In the genomic region with DNA sequence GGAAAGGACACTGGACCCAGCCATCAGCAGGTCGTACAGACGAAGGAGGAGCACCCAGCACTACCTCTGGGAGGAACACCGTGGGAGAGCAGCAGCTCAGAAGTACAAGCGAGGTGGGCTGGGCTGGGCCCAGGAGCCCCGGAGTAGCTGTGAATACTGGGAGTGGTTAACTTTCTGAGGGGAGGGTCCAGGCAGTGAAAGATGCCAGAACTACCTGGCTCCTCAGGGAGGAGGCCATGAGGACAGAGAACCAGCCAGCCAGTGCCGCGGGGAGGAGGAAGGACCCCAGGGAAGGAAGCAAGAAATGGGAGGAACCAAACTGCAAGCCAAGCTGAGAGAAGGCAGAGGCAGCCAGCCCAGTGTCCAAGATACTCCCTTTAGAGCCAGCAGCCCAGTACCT, we compare ENCODE assay signal across 24 mouse cellular contexts. TPM values are rescaled to one million over a fixed set of nuclear protein-coding genes. Genes with fewer than 3 reads are reported as not detected.
"Had no signal": no experiment of that assay in that cellular context is flagged by ENCODE, and none has a peak within 500 bp of the region (broad histone marks: within the 10 kb centered on the region; RNA-seq: fewer than 3 reads in every experiment).

No protein-coding gene starts in this region.

- H3K4me2 ChIP-seq: intestine, embryonic 15.5 days; limb, embryonic 12.5 days; limb, embryonic 15.5 days; midbrain, embryonic 12.5 days; midbrain, embryonic 15.5 days; neural tube, embryonic 12.5 days; neural tube, embryonic 15.5 days had no signal

- H3K4me3 ChIP-seq: intestine, embryonic 15.5 days; layer of hippocampus, adult 2 months; limb, embryonic 12.5 days; limb, embryonic 15.5 days; midbrain, embryonic 12.5 days; midbrain, embryonic 15.5 days; neural tube, embryonic 12.5 days; neural tube, embryonic 15.5 days had no signal

- H3K9me3 ChIP-seq: intestine, embryonic 15.5 days; limb, embryonic 12.5 days; limb, embryonic 15.5 days; midbrain, embryonic 12.5 days; midbrain, embryonic 15.5 days; neural tube, embryonic 12.5 days; neural tube, embryonic 15.5 days had no signal

- H3K4me1 ChIP-seq: intestine, embryonic 15.5 days; limb, embryonic 12.5 days; limb, embryonic 15.5 days; midbrain, embryonic 12.5 days; midbrain, embryonic 15.5 days; neural tube, embryonic 12.5 days; neural tube, embryonic 15.5 days had no signal

- ATAC-seq: intestine, embryonic 15.5 days; midbrain, embryonic 15.5 days had no signal

- DNase-seq: kidney, adult 2 months; kidney, postnatal 25 days; layer of hippocampus, adult 9-11 months; left cerebral cortex, postnatal 4 days; lung, adult 2 months; lung, postnatal 14 days; right cerebral cortex, adult 18-20 months; right cerebral cortex, postnatal 14 days; right cerebral cortex, postnatal 4 days; thymus, adult 2 months; thymus, postnatal 14 days; thymus, postnatal 4 days had no signal

- H3K27me3 ChIP-seq: intestine, embryonic 15.5 days; limb, embryonic 12.5 days; limb, embryonic 15.5 days; midbrain, embryonic 12.5 days; midbrain, embryonic 15.5 days; neural tube, embryonic 12.5 days; neural tube, embryonic 15.5 days had no signal

- H3K9ac ChIP-seq: intestine, embryonic 15.5 days; limb, embryonic 12.5 days; limb, embryonic 15.5 days; midbrain, embryonic 12.5 days; midbrain, embryonic 15.5 days; neural tube, embryonic 12.5 days; neural tube, embryonic 15.5 days had no signal

- H3K27ac ChIP-seq: intestine, embryonic 15.5 days; kidney, postnatal 0 days; layer of hippocampus, adult 2 months; limb, embryonic 12.5 days; limb, embryonic 15.5 days; macrophage; midbrain, embryonic 12.5 days; midbrain, embryonic 15.5 days; neural tube, embryonic 12.5 days; neural tube, embryonic 15.5 days; stomach, postnatal 0 days had no signal

RNA-seq across cellular contexts. Expression of a gene that starts 18.6 kb away (rescaled TPM):
- total RNA-seq: megakaryocyte, adult 5-6 weeks had no signal
- polyA plus RNA-seq: macrophage had no signal
